Mouse (Mus musculus) olfactory bulb, adult 2 months (tissue): ENCODE data around the gene Creb5.

Source experiments
- CTCF ChIP-seq: fragments of 200-500 bp; IDR thresholded peaks from 2 replicates; pipeline ENCODE4 v1.5.1; 2012; ENCODE audit warnings: low read depth, mild to moderate bottlenecking, low read length, moderate library complexity; ENCODE audit not compliant: insufficient read depth
- POLR2A ChIP-seq: fragments of 200-500 bp; IDR thresholded peaks from 2 replicates; pipeline ENCODE4 v1.6.1; 2012; ENCODE audit warnings: mild to moderate bottlenecking, low read depth, low read length, moderate library complexity; ENCODE audit not compliant: insufficient read depth

- TF ChIP-seq CTCF (no peak), POLR2A (no peak)
These were observed 10.8 kb downstream of the Creb5 start for GRCm38 (mm10) chr6:53297851-53298250.
